Mouse (Mus musculus): ENCODE data around the gene Notch1.

The Notch1 gene

GRCm38 (mm10) chr2:26481724-26482495, 34.6 kb downstream of the Notch1 start:
- DNase-seq (ENCODE audit: low spot score) = no peak

GRCm38 (mm10) chr2:26480911-26481310, 35.6 kb downstream of the Notch1 start:
- no peak for DNase-seq (ENCODE audit: low spot score)

- DNase-seq (ENCODE audit: low spot score) = no peak
These were observed 37.7 kb downstream of the Notch1 start for GRCm38 (mm10) chr2:26478685-26479205.

GRCm38 (mm10) chr2:26477911-26478310, 38.6 kb downstream of the Notch1 start:
- DNase-seq (ENCODE audit: low spot score) = no peak

- DNase-seq (ENCODE audit: low spot score) = no peak
These were observed 40.7 kb downstream of the Notch1 start for GRCm38 (mm10) chr2:26475505-26476430.

- no peak for DNase-seq (ENCODE audit: low spot score)
These were observed 41.5 kb downstream of the Notch1 start for GRCm38 (mm10) chr2:26474789-26475504.

GRCm38 (mm10) chr2:26472312-26473090, 44.0 kb downstream of the Notch1 start:
- no peak for DNase-seq (ENCODE audit: low spot score)

GRCm38 (mm10) chr2:26471652-26472285, 44.7 kb downstream of the Notch1 start:
- no peak for DNase-seq (ENCODE audit: low spot score)

GRCm38 (mm10) chr2:26470967-26471366, 45.5 kb downstream of the Notch1 start:
- DNase-seq (ENCODE audit: low spot score) = no peak

- no peak for DNase-seq (ENCODE audit: low spot score)
These were observed 48.1 kb downstream of the Notch1 start for GRCm38 (mm10) chr2:26468376-26468775.

- no peak for DNase-seq (ENCODE audit: low spot score)
These were observed 53.1 kb downstream of the Notch1 start for GRCm38 (mm10) chr2:26463412-26463811.

GRCm38 (mm10) chr2:26462980-26463379, 53.5 kb downstream of the Notch1 start:
- DNase-seq (ENCODE audit: low spot score) = no peak

GRCm38 (mm10) chr2:26461667-26462066, 54.8 kb downstream of the Notch1 start:
- no peak for DNase-seq (ENCODE audit: low spot score)

GRCm38 (mm10) chr2:26460837-26461236, 55.6 kb downstream of the Notch1 start:
- no peak for DNase-seq (ENCODE audit: low spot score)

GRCm38 (mm10) chr2:26460097-26460646, 56.3 kb downstream of the Notch1 start:
- DNase-seq (ENCODE audit: low spot score) = no peak

GRCm38 (mm10) chr2:26459478-26459877, 57.0 kb downstream of the Notch1 start:
- no peak for DNase-seq (ENCODE audit: low spot score)

GRCm38 (mm10) chr2:26458402-26459124, 57.9 kb downstream of the Notch1 start:
- no peak for DNase-seq (ENCODE audit: low spot score)

GRCm38 (mm10) chr2:26449121-26450060, 67.1 kb downstream of the Notch1 start:
- DNase-seq (ENCODE audit: low spot score) = no peak

GRCm38 (mm10) chr2:26447451-26447850, 69.0 kb downstream of the Notch1 start:
- no peak for DNase-seq (ENCODE audit: low spot score)
